Mouse (Mus musculus): ENCODE measurements at regions not wholly inside any gene's neighbourhood (a gene's known extent, or its start where the extent isn't known, plus 50 kb on each side); places are given as distances from the start of the nearest gene placed in this dataset.

- DNase-seq, result no peak
- WGBS (ENCODE audit: insufficient replicate concordance), result 66% methylated on average over 3 of the region's 3 CpGs
Observed at GRCm38 (mm10) chr8:50310308-50310707, 1466.6 kb upstream of the Tenm3 start.

DNA sequence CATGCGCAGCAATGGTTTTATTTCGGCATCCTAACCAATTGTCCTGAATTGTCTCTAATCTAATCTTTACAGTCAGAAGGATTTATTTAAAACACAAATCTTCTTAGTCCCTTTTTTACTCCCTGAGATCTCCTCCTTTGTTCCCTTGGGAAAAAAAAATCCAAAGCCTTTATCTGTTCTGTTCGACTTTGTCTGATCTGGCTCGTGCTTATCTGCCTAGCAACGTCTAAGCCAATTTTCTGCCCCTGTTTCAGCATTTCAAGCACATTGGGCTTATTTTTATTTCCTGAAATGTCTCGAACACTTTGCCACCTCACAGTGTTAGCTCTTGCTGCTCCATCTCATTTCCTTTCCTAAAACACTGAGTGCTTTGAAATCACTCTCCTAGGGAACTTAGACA is 1456.6 kb upstream of the Tenm3 start:
- H3K27ac ChIP-seq (ENCODE audit: low read depth), result no peak overlapping the region
- no peaks in the 10 kb centered on the region for H3K4me1 ChIP-seq (ENCODE audit: insufficient read depth)
- no peak overlapping the region for H3K9ac ChIP-seq (replicated peaks)
- DNase-seq, result no peak
- H3K4me3 ChIP-seq (ENCODE audit: low read depth, low read length), result no peak overlapping the region
- ATAC-seq, result no peak
- WGBS (ENCODE audit: insufficient replicate concordance), result 64% methylated on average over 6 of the region's 6 CpGs
- H3K27me3 ChIP-seq (ENCODE audit: insufficient read depth, low read length), result no peaks in the 10 kb centered on the region
- no peak for TF ChIP-seq EP300 (IDR thresholded peaks at IDR 0.05; ENCODE audit: low read depth)
- no peak for TF ChIP-seq CTCF (IDR thresholded peaks at IDR 0.05; ENCODE audit: low read depth)
- no peak overlapping the region for H3K4me2 ChIP-seq (ENCODE audit: low read depth, low read length)
- no peaks in the 10 kb centered on the region for H3K36me3 ChIP-seq (replicated peaks; ENCODE audit: insufficient read depth, low read length)
- no peaks in the 10 kb centered on the region for H3K9me3 ChIP-seq (ENCODE audit: low read length)

More at GRCm38 (mm10) chr8:50310308-50310707, 1466.6 kb upstream of the Tenm3 start:
- no peaks in the 10 kb centered on the region for H3K9me3 ChIP-seq (ENCODE audit: low read length)
- H3K9ac ChIP-seq (replicated peaks), result no peak overlapping the region
- ATAC-seq, result no peak
- H3K27ac ChIP-seq (ENCODE audit: low read depth), result no peak overlapping the region
- no peaks in the 10 kb centered on the region for H3K36me3 ChIP-seq (replicated peaks; ENCODE audit: insufficient read depth, low read length)
- H3K27me3 ChIP-seq (ENCODE audit: insufficient read depth, low read length), result no peaks in the 10 kb centered on the region
- no peak overlapping the region for H3K4me2 ChIP-seq (ENCODE audit: low read depth, low read length)
- H3K4me3 ChIP-seq (ENCODE audit: low read depth, low read length), result no peak overlapping the region
- no peaks in the 10 kb centered on the region for H3K4me1 ChIP-seq (ENCODE audit: insufficient read depth)
- TF ChIP-seq EP300 (IDR thresholded peaks at IDR 0.05; ENCODE audit: low read depth), result no peak

DNA sequence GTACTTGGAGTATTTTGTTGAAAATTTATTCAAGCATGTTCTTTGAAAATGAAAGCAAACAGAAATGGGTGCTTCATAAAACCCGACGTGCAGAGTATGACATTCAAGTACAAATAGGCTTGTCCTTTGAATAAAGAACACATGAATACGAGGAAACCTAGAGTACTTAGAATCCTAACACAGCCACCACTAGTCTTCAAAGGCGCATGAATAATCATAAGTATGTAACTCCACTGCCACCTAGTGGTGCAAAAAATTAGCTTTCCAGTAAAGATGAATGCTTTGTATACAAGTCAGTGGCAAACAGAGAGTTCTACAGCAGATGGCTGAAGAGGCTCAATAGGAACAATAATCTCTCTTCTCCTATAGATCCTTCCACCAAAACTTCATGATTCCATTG is 1449.8 kb upstream of the Tenm3 start:
- no peak overlapping the region for H3K4me2 ChIP-seq (ENCODE audit: low read depth, low read length)
- H3K27ac ChIP-seq (ENCODE audit: low read depth), result no peak overlapping the region
- no peak overlapping the region for H3K9ac ChIP-seq (replicated peaks)
- no peaks in the 10 kb centered on the region for H3K36me3 ChIP-seq (replicated peaks; ENCODE audit: insufficient read depth, low read length)
- no peak overlapping the region for H3K4me3 ChIP-seq (ENCODE audit: low read depth, low read length)
- ATAC-seq (no peak), DNase-seq (peak; percentile 14)
- no peaks in the 10 kb centered on the region for H3K4me1 ChIP-seq (ENCODE audit: insufficient read depth)
- TF ChIP-seq CTCF (IDR thresholded peaks at IDR 0.05; ENCODE audit: low read depth) (peak; percentile 72), EP300 (IDR thresholded peaks at IDR 0.05; ENCODE audit: low read depth) (no peak)
- no peaks in the 10 kb centered on the region for H3K27me3 ChIP-seq (ENCODE audit: insufficient read depth, low read length)
- 7% methylated on average over 4 of the region's 4 CpGs for WGBS (ENCODE audit: insufficient replicate concordance)
- H3K9me3 ChIP-seq (ENCODE audit: low read length), result no peaks in the 10 kb centered on the region

DNA sequence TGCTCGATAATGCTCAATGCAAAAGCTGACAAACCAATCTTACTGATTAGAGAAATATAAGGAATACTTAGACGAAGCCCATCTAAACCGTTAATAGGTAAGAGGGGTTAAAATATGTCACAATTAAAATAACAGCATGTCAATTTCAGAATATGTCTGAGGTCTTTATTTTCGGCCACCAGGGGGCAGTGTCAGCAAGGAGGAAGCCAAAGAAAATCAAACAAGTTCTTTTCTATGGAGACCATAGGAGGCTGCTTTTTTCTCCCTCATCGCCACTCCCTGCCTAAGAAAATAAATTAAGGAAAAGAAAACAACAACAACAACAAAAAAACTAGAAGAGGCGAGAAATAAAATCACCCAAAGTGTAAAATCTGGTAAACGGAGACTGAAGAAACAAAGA is 1448.4 kb upstream of the Tenm3 start:
- Histone ChIP-seq H3K9me3 (ENCODE audit: low read length) (no peaks in the 10 kb centered on the region), H3K4me1 (ENCODE audit: insufficient read depth) (no peaks in the 10 kb centered on the region), H3K27ac (ENCODE audit: low read depth) (no peak overlapping the region), H3K4me3 (ENCODE audit: low read depth, low read length) (no peak overlapping the region), H3K4me2 (ENCODE audit: low read depth, low read length) (no peak overlapping the region), H3K27me3 (ENCODE audit: insufficient read depth, low read length) (no peaks in the 10 kb centered on the region), H3K9ac (replicated peaks) (no peak overlapping the region), H3K36me3 (replicated peaks; ENCODE audit: insufficient read depth, low read length) (no peaks in the 10 kb centered on the region)
- TF ChIP-seq EP300 (IDR thresholded peaks at IDR 0.05; ENCODE audit: low read depth), result no peak
- peak; percentile 70 for TF ChIP-seq CTCF (IDR thresholded peaks at IDR 0.05; ENCODE audit: low read depth)
- 36% methylated on average over 7 of the region's 7 CpGs for WGBS (ENCODE audit: insufficient replicate concordance)
- peak; percentile 44 for DNase-seq
- no peak for ATAC-seq

DNA sequence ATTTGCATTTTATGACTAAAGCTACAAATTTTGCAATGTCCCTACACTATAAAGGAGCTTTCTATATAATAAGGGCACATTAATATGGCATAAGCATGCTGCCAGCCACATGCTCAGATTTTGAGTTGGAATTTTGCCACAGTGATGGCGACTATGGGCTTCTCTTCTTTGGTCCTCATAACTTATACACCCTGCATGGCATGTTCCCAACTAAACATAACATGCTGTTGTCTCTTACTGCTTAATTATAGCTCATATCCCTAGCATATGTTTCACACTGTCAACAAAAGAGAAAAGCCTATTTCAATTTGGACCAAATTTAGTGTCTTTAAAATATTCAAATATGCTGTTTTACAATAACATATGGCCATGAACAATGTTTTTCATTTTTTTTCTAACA is 1432.6 kb upstream of the Tenm3 start:
- WGBS (ENCODE audit: insufficient replicate concordance), result 56% methylated on average over 1 of the region's 1 CpGs
- Histone ChIP-seq H3K4me2 (ENCODE audit: low read depth, low read length) (no peak overlapping the region), H3K9me3 (ENCODE audit: low read length) (no peaks in the 10 kb centered on the region), H3K27me3 (ENCODE audit: insufficient read depth, low read length) (no peaks in the 10 kb centered on the region), H3K4me3 (ENCODE audit: low read depth, low read length) (no peak overlapping the region), H3K27ac (ENCODE audit: low read depth) (no peak overlapping the region), H3K36me3 (replicated peaks; ENCODE audit: insufficient read depth, low read length) (no peaks in the 10 kb centered on the region), H3K4me1 (ENCODE audit: insufficient read depth) (no peaks in the 10 kb centered on the region), H3K9ac (replicated peaks) (no peak overlapping the region)
- ATAC-seq (no peak), DNase-seq (no peak)
- TF ChIP-seq EP300 (IDR thresholded peaks at IDR 0.05; ENCODE audit: low read depth), result no peak
- TF ChIP-seq CTCF (IDR thresholded peaks at IDR 0.05; ENCODE audit: low read depth), result no peak

GRCm38 (mm10) chr8:50264757-50265156 is 1421.0 kb upstream of the Tenm3 start:
- Histone ChIP-seq H3K9me3 (ENCODE audit: low read length) (no peaks in the 10 kb centered on the region), H3K9ac (replicated peaks) (no peak overlapping the region), H3K4me1 (ENCODE audit: insufficient read depth) (no peaks in the 10 kb centered on the region), H3K27me3 (ENCODE audit: insufficient read depth, low read length) (no peaks in the 10 kb centered on the region), H3K4me2 (ENCODE audit: low read depth, low read length) (no peak overlapping the region), H3K27ac (ENCODE audit: low read depth) (no peak overlapping the region), H3K4me3 (ENCODE audit: low read depth, low read length) (no peak overlapping the region), H3K36me3 (replicated peaks; ENCODE audit: insufficient read depth, low read length) (no peaks in the 10 kb centered on the region)
- WGBS (ENCODE audit: insufficient replicate concordance), result 50% methylated on average over 4 of the region's 4 CpGs
- no peak for TF ChIP-seq CTCF (IDR thresholded peaks at IDR 0.05; ENCODE audit: low read depth)
- no peak for TF ChIP-seq EP300 (IDR thresholded peaks at IDR 0.05; ENCODE audit: low read depth)
- DNase-seq, result no peak
- ATAC-seq, result no peak
